Mouse (Mus musculus): Measurements from ENCODE around the gene Plpp2. TPM values are rescaled to one million over a fixed set of nuclear protein-coding genes. Genes with fewer than 3 reads are reported as not detected.

Plpp2 gene
- polyA plus RNA-seq, 2 experiments: 15.9 to 26.1 TPM

GRCm38 (mm10) chr10:79526661-79527452, 6.7 kb downstream of the Plpp2 start:
- no peaks in the 10 kb centered on the region for H3K27me3 ChIP-seq (ENCODE audit: control insufficient read depth, insufficient read depth, low read length)
- H3K4me2 ChIP-seq (replicated peaks; ENCODE audit: low read depth, low read length, severe bottlenecking): no peak overlapping the region
- no peaks in the 10 kb centered on the region for H3K4me1 ChIP-seq (ENCODE audit: control insufficient read depth, insufficient read depth, low read length)
- WGBS: 88% methylated on average over 12 of the region's 12 CpGs
- no peaks in the 10 kb centered on the region for H3K9me3 ChIP-seq (ENCODE audit: control insufficient read depth, low read length)
- DNase-seq (ENCODE audit: low spot score) (no peak), ATAC-seq (ENCODE audit: low FRiP score, low read depth) (no peak)
- no peak overlapping the region for H3K4me3 ChIP-seq (replicated peaks; ENCODE audit: low read length)
- peaks cover 8% of the 10 kb centered on the region; the same call in 1 of the 2 replicates for H3K36me3 ChIP-seq (ENCODE audit: control insufficient read depth, insufficient read depth, low read length)
- TF ChIP-seq POLR2A (IDR thresholded peaks at IDR 0.05; ENCODE audit: borderline replicate concordance, extremely low read depth, insufficient read depth, insufficient read length): no peak
- no peak overlapping the region for H3K9ac ChIP-seq (ENCODE audit: low read depth, low read length, severe bottlenecking)
- H3K27ac ChIP-seq (replicated peaks; ENCODE audit: low read depth, low read length): no peak overlapping the region

DNA sequence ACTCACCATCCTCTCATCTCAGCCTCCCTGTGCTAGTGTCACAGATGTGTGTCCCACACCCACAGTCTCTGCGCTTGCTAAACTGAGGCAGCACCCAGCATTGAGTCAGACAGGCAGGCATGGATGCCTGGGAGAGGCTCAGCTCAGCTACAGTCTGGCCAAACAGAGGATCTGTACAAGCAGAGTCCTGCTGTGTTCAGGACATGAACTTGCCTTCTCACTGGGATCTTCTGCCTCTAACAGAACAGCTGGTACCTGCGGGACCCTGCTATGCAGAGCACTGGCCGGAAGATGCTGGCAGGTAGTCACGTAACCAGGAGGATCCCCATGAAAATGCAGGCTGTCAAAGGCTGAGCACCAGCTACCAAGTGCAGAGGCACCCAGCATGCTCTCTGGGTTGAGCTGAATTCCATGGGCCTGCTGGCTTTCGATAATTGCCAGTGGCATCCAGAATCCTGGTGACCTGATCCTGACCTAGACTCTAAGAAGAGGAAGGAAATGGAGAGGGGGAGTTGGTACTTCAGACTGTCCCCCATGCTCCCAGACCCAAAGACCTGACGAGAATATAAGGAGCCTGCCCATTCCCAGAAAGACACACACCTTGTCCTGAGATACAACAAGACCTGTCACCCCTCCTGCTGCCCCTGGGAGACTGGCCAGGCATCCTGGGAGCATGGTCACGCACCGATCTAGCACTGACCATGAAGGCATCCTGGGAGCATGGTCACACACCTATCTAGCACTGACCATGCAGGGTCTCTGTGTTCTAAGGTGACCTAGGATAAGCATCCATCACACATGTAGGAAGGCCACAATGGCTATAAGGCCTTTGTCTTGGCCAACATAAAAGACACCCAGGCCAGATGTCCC, 7.9 kb downstream of the Plpp2 start:
- whole genome bisulfite sequencing: 89% methylated on average over 8 of the region's 8 CpGs
- Histone ChIP-seq H3K4me3 (replicated peaks; ENCODE audit: low read length) (no peak overlapping the region), H3K27me3 (ENCODE audit: control insufficient read depth, insufficient read depth, low read length) (no peaks in the 10 kb centered on the region), H3K27ac (replicated peaks; ENCODE audit: low read depth, low read length) (no peak overlapping the region), H3K4me1 (ENCODE audit: control insufficient read depth, insufficient read depth, low read length) (no peaks in the 10 kb centered on the region), H3K9me3 (ENCODE audit: control insufficient read depth, low read length) (no peaks in the 10 kb centered on the region), H3K4me2 (replicated peaks; ENCODE audit: low read depth, low read length, severe bottlenecking) (no peak overlapping the region), H3K9ac (ENCODE audit: low read depth, low read length, severe bottlenecking) (no peak overlapping the region), H3K36me3 (ENCODE audit: control insufficient read depth, insufficient read depth, low read length) (peaks cover 8% of the 10 kb centered on the region; the same call in 1 of the 2 replicates)
- ATAC-seq (ENCODE audit: low FRiP score, low read depth): no peak
- TF ChIP-seq POLR2A (IDR thresholded peaks at IDR 0.05; ENCODE audit: borderline replicate concordance, extremely low read depth, insufficient read depth, insufficient read length): no peak
- no peak for DNase-seq (ENCODE audit: low spot score)

- no peak for ATAC-seq (ENCODE audit: low FRiP score, low read depth)
- H3K27ac ChIP-seq (replicated peaks; ENCODE audit: low read depth, low read length): no peak overlapping the region
- no peaks in the 10 kb centered on the region for H3K9me3 ChIP-seq (ENCODE audit: control insufficient read depth, low read length)
- H3K36me3 ChIP-seq (ENCODE audit: control insufficient read depth, insufficient read depth, low read length): peaks cover 8% of the 10 kb centered on the region; the same call in 1 of the 2 replicates
- no peak overlapping the region for H3K4me2 ChIP-seq (replicated peaks; ENCODE audit: low read depth, low read length, severe bottlenecking)
- H3K4me3 ChIP-seq (replicated peaks; ENCODE audit: low read length): no peak overlapping the region
- DNase-seq (ENCODE audit: low spot score): no peak
- TF ChIP-seq POLR2A (IDR thresholded peaks at IDR 0.05; ENCODE audit: borderline replicate concordance, extremely low read depth, insufficient read depth, insufficient read length): no peak
- H3K4me1 ChIP-seq (ENCODE audit: control insufficient read depth, insufficient read depth, low read length): no peaks in the 10 kb centered on the region
- no peaks in the 10 kb centered on the region for H3K27me3 ChIP-seq (ENCODE audit: control insufficient read depth, insufficient read depth, low read length)
- WGBS: 72% methylated on average over 1 of the region's 1 CpGs
- no peak overlapping the region for H3K9ac ChIP-seq (ENCODE audit: low read depth, low read length, severe bottlenecking)
These were observed 9.2 kb downstream of the Plpp2 start for GRCm38 (mm10) chr10:79524433-79524832.

- 90% methylated on average over 2 of the region's 2 CpGs for WGBS
These were observed 26.9 kb downstream of the Plpp2 start for GRCm38 (mm10) chr10:79506709-79507108.

DNA sequence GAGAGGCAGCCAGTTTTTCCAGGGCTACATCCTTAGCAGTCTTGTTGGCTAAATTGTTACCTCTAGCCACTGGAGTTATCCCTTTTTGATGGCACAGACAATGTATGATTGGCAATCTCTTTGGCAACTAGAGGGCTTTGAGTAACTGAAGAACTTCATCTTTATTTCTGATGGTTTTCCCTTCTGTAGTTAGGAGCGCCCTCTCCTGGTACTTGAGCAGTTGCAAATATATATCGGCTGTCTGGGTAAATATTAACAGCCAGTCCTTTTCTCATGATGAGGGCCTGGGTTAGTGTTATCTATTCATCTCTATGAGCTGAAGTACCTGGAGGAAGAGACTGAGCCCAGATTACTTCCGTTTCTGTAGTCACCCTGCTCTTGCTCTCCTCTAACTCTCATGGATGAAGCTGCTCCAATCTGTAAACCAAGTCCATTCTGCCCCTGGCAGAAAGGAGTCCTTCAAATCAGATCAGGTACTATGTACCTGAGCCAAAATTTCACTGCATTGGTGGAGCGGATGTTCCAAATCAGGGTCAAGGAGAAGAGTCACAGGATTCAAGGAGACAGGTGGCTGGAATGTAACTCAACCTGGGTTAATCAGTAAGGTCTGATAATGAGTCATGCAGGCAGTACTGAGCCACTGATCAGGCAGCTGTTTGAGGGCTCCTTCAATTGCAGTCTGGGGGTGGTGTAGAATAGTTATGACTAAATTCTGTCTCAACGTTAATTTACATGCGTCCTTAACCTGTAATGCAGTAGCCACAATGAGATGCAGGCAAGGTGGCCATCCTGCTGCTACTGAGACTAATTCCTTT, 30.6 kb downstream of the Plpp2 start:
- Histone ChIP-seq H3K9me3 (ENCODE audit: control insufficient read depth, low read length) (no peaks in the 10 kb centered on the region), H3K4me3 (replicated peaks; ENCODE audit: low read length) (no peak overlapping the region), H3K27ac (replicated peaks; ENCODE audit: low read depth, low read length) (no peak overlapping the region), H3K4me2 (replicated peaks; ENCODE audit: low read depth, low read length, severe bottlenecking) (no peak overlapping the region), H3K27me3 (ENCODE audit: control insufficient read depth, insufficient read depth, low read length) (no peaks in the 10 kb centered on the region), H3K36me3 (ENCODE audit: control insufficient read depth, insufficient read depth, low read length) (no peaks in the 10 kb centered on the region), H3K9ac (ENCODE audit: low read depth, low read length, severe bottlenecking) (no peak overlapping the region), H3K4me1 (ENCODE audit: control insufficient read depth, insufficient read depth, low read length) (no peaks in the 10 kb centered on the region)
- ATAC-seq (ENCODE audit: low FRiP score, low read depth) (no peak), DNase-seq (ENCODE audit: low spot score) (no peak)
- WGBS: 74% methylated on average over 6 of the region's 6 CpGs
- no peak for TF ChIP-seq POLR2A (IDR thresholded peaks at IDR 0.05; ENCODE audit: borderline replicate concordance, extremely low read depth, insufficient read depth, insufficient read length)

More at GRCm38 (mm10) chr10:79506709-79507108, 26.9 kb downstream of the Plpp2 start:
- no peak overlapping the region for H3K27ac ChIP-seq (replicated peaks; ENCODE audit: low read depth, low read length)
- no peaks in the 10 kb centered on the region for H3K27me3 ChIP-seq (ENCODE audit: control insufficient read depth, insufficient read depth, low read length)
- no peaks in the 10 kb centered on the region for H3K4me1 ChIP-seq (ENCODE audit: control insufficient read depth, insufficient read depth, low read length)
- no peak for TF ChIP-seq POLR2A (IDR thresholded peaks at IDR 0.05; ENCODE audit: borderline replicate concordance, extremely low read depth, insufficient read depth, insufficient read length)
- H3K4me3 ChIP-seq (replicated peaks; ENCODE audit: low read length): no peak overlapping the region
- no peaks in the 10 kb centered on the region for H3K9me3 ChIP-seq (ENCODE audit: control insufficient read depth, low read length)
- ATAC-seq (ENCODE audit: low FRiP score, low read depth): no peak
- no peak for DNase-seq (ENCODE audit: low spot score)
- H3K36me3 ChIP-seq (ENCODE audit: control insufficient read depth, insufficient read depth, low read length): no peaks in the 10 kb centered on the region
- H3K9ac ChIP-seq (ENCODE audit: low read depth, low read length, severe bottlenecking): no peak overlapping the region
- H3K4me2 ChIP-seq (replicated peaks; ENCODE audit: low read depth, low read length, severe bottlenecking): no peak overlapping the region
